Mouse (Mus musculus) natural killer cell, adult 2 months (primary cell): ENCODE measurements around the gene Erich3.

Experiments
- DNase-seq, 2 experiments: peaks; one replicate each; pipeline ENCODE4 v3.0.0; 2022; ENCODE audit warnings: low spot score in 2 of 2

Erich3 gene

DNA sequence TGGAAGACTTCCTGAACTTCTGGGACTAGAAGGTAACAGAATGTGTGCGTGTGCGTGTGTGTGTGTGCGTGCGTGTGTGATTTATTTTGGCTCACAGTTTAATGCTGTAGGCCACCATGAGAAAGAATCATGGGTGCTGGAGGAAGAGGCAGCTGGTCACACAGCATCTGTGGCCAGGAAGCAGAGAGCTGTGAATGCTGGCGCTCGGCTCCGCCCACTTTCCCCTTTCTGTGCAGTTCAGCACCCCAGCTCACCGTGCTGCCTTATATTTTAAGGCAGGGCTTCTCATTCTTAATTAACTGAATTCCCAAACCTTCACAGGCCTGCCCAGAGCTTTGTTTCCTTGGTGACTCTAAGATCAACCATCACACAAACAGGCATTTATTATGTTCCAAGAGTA lies 9.7 kb downstream of the Erich3 start:
- no peak for DNase-seq

DNA sequence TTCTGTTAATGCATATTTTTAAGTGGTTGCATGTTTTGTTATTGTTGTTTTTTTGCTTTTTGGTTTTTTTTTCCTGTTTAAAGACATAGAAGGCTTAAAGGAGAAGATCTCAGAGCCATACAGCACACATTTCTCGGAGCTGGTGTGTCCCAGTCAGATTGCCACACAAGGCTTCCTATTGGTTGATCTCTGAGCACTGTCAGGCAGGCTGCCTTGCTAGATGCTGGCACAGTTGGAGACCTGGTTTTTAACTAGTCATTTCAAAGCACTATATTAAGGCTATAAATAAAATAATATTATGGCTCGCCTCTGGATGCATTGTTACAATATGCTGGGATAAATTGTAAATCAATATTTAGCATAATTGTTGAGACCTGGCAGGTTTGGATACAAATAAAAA lies 18.9 kb downstream of the Erich3 start:
- no peak for DNase-seq

DNA sequence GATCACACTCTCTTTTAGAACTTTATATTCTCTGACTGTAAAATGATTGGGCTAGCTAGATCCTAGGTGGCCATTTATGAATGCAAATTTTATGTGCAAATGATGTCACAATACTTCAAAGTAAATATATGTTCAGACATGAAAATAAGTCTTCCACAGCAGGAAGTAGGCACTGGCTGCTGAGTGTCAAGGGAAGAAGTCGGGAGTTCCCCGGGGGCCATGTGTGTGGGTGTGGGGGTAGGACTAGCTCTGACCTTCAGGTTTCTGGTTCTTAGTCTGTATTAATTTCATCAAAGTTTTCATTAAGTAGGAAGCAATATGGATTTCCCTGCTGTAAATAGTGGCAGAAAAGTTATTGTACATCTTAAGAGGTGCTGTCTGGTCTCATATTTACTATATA lies 20.0 kb downstream of the Erich3 start:
- DNase-seq = no peak

DNA sequence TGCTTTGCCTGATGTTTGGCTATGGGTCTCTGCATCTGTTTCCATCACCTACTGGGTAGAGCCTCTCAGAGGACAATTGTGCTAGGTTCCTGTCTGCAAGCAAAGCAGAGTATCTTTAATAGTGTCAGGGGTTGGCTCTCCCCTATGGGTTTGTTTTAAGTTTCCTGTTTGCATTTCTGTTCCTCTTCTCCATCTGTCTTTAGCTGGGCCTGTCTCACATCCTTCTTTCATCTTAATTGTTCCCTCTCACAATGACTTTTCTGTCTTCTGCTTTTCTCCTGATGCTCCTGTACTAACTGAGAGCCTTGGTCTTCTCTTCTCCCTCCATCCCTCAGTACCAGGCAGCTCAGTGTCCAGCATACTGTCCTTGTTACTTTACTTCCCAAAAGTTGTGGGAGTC lies 26.6 kb downstream of the Erich3 start:
- DNase-seq = no peak

DNA sequence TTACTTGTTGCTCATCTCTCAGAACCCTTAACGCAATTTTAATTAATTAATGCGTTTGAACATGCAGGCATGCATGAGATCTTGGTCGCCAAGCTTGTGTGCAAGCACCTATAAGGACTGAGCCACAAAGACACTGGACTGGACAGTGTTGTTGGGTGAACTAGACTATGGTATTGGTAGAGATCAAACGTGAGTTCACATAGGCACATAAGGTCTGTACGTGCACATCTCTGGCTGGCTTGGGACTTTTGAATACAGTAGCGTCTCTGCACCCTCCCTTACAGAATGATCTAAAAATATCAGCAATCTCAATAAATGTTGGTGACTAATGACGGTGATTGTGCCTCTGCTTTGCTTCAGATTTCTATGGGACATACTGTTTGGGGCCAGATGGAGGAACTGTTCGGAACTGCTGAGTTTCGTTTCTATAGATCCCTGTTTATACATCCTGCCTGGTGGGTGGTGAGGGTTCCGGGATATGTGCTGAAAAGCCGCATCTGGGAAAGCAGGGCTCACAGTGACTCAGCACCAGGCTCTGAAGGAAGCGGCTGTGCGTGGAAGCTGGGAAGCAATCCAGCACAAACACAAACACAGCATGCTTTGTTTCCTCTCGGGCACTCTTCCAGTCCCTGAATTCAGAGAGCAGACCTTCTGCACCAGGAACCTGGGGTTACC lies 28.4 kb downstream of the Erich3 start:
- no peak for DNase-seq

DNA sequence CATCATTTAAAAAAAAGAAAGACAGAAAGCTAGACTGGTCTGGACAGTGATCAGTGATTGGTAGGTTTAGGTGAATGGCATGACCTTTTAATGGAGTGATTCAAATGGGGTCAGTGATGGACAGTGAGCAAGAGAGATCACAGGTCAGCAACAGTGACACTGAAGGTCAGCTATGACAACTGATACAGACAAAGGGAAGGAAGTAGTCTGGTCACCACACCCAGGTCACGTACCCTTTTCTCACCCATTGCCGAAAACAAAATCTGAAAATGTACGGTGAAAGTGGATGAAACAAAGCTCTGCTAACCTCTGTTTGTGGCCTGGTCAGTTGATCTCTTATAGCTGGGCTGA lies 28.9 kb downstream of the Erich3 start:
- DNase-seq = no peak

DNA sequence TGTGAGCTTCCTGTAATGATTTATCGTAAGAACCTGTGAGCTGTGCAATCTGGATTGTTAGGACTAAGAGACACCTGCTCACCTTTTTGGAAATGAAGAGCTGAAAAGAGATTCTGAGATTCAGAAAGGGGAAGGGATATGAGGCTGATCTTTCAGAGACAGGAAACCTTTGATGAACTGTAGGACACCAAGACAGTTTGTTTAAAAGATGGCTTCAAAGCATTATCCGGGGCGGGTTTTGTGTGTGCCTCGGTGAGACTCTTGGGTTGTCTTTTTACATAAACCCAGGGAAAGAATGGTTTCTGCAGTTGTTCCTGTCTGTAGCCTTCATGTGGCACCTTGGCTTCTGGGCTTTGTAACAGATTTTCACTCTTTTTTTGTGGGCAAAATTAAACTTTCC lies 30.2 kb downstream of the Erich3 start:
- no peak for DNase-seq

DNA sequence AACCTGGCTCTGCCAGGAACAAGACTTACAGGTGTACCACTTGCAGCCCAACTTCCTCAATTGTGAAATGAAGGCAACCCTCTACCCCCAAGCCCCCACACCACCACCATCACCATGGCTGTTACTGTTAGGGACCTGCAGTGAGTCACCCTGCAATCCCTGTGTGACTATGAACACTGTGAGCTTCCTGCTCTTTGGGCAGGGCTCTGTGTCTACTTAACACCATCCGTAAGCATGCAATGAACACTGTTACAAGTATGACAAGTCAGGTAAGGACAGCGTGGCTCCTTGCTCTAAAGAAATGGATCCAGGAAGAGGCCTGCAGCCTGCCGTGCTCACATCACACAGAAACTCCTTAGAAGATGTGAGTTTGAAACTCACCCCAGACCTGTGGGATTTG lies 33.0 kb downstream of the Erich3 start:
- DNase-seq = no peak

DNA sequence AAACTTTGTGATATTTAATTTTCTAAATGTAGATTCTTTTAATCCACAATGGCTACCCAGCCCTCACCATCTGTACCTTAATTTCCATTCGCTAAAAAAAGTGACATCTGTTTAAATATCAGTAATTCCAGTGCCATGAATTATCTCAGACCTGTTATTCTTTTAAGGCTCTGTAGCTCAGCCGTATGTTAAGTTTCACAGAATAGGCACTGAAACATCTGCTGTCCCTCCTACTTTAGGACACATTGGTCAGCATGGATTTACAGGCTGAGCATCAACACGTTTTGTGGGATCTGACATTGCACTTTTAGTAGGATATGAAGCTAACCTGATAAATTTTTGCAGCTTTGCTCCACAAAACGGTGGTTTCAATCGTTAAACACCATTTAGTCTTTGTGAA lies 35.2 kb downstream of the Erich3 start:
- DNase-seq = no peak

DNA sequence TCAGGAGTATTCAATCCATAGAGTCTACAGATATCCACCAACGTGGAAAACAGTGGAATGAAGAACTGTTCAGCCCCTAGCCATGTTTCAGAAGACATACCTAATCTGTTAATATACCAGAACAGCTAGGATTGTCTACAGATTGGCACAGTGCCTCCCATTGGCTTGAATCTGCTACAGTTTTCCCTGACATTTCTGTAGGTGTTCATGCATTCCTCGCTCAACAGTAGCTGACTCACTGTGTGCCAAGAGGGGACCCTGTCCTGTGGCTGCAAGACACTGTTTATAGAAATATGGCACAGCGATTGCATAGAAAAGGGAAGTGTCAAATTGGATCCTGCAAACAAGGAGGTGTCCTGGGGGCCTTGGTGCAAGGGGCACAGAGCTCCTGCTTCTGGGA lies 36.6 kb downstream of the Erich3 start:
- no peak for DNase-seq

DNA sequence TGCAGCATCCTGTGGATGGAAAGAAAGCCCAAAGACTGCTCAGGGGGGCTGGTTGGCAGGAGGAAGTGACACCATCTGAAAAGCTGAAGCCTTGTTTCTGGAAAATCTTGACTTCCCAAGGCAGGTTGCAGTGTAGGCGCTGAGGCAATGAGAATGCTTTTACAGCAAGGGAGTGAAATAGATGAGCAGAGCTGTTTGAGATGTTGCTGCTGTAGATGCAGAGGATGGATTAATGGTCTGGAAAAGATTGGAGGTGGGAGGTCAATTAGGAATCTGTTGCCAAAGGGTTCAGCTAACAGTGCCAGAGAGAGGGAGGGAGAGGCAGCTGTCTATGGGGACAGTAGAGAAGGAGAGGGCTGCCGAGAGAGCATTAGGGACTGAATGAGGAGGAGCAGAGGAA lies 37.1 kb downstream of the Erich3 start:
- no peak for DNase-seq

DNA sequence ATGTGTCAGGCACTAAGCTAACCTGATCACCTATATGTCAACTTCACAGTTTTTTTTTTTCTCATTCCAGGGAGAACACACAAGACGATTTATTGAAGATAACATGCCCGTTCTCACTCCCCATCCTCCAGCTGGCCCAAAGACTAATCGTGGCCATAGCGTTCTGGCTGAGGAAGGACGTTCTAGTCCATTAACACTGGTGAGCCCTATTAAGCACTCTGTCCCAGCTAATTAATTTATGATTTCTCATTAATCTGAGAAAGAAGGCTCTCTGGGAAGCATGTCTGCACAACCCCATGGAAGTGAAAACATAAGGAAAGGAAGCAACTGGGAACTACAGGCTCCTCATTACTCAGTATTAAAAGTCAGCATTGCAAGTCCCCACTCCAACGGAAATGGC lies 41.1 kb downstream of the Erich3 start:
- no peak for DNase-seq

DNA sequence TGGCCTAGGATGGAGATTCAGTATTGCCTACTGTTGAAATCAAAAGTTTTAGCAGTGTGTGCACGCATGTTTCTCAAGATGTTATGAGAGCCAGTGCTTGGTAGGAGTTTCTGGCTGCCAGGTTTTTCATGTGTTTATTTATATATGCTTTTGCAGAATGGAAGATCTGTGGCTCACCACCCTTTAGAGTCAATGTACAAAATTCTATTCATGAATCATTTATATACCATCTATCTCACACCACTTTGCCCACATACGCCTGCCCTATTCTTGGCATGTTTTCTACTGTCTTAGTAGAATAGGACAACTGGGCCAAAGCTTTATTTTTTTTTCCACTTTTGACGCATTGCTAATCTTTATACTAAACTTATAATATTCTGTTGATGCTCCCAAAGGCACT lies 44.5 kb downstream of the Erich3 start:
- DNase-seq = no peak

DNA sequence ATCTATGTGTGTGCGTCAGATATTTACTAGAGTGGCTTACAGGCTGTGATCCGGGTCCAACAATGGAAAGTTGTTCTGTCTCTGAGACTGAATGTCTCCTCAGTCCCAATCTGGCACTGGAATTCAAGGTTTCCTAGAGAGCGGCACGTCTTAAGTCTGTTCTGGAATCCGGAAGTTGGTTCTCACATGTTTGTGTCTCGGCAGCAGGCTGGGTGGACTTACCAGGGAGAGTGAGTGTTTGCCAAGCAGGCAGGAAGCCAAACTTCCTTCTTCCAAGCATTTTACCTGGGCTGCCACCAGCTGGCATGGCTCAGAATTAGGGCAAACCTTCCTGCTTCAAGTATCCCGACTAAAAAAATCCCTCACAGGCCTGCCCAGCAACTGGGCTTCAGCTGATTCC lies 59.5 kb downstream of the Erich3 start:
- DNase-seq = no peak

DNA sequence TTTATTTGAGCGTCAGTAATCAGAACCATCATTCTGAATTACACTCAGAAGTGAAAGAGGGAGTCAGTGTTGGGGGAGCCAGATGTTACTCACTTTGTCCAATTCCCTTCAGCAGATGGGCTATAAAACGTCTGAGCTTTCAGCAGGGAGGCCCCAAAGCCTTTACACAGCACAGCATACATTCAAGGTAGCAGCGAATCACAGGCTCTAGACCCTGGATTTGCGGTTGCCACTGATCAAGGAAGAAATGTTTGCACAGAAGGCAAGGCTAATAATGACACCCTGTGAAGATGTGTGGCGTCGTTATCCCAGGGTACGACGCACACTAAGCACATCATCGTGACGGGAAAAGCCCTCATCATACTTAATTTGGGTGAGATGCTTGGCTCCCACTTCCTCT lies 67.8 kb downstream of the Erich3 start:
- no peak for DNase-seq

DNA sequence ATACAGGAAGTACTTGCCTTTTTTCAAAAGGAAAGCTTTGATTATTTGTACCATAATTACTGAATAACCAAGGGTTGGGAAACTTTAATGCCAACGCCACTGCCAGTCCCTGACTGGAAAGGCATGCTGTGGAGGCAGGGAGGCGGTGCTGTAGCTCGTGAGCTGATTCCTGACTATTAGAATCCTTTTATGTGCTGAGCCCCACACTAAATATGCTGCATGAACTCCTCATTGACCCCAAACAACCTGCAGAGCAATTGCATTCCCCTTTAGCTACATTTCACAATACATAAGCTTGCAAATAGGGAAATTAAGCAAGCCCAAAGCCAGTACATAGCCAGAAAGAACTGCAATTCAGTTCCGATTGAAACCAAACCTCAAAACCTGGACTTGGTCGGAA lies 77.8 kb downstream of the Erich3 start:
- DNase-seq = no peak

DNA sequence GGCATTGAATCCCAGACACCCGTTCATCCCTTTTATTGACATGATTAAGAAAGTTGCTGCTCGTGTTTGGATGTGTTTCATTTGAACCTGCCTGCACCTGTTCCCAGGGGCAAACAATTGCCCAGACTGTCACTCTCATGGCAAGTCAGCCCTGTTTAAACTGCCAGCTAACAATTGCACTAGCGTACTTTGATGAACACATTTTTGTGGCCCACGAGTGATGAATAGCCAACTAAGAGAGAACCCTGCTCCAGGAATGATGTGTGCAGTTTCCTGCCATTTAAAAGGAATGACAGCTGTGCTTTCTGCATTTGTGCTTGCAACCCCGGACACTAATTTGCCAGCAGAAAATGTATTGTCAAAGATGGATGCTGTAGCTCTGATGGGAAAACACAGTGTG lies 79.3 kb downstream of the Erich3 start:
- DNase-seq = no peak

DNA sequence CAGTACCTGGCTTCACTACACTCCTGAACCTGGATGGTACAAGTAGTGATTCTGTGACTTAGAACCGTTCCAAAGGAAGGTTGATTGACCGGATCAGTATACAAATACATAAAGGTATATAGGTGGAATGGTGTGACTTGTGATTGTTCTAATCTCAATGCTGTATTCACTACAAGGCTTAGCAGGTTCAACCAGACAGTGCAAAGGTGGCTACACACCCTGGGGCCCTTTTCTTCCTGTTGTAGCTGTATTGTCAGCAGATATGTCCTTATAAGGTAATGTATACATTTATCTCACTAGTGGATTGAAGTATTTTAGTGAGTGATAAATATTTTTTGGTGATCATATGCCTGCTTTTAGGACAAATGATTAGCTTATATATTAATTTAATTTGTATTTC lies 80.7 kb downstream of the Erich3 start:
- no peak for DNase-seq

DNA sequence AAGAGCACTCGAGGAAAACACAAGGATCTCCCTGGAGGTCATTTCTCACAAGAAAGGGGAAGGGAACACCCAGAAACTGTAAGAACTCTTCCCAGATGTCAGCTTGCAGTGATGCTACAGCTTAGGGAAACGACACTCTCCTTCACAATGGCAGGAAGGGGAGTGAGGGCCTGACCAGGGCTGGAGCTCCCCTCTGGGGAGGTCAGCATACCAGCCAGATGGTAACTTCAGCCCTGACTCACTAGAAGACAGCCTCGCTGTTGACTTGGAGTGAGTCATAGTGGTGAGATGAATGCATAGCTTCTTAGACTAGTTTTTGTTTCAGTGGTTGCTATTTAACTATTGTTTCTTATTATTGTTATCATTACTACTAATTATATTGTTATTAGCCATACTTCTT lies 90.8 kb downstream of the Erich3 start:
- DNase-seq = no peak

DNA sequence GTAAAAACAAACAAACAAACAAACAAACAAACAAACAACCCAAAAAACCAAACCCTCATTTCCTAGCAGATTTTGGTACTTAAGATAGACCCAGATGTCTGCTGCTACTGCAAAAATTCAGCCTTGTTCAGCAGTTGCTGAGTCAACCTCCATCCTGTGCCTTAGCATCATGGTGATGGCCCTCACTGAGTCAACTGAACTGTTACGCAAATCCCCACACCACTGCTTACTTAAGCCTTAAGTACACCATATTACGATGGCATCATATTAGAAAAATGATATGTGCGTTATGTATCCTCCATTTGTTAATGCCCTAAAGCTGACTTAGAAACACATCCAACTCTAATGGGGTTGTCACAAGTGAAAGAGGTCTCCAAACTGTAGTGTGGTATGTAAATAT lies 91.6 kb downstream of the Erich3 start:
- DNase-seq = no peak

DNA sequence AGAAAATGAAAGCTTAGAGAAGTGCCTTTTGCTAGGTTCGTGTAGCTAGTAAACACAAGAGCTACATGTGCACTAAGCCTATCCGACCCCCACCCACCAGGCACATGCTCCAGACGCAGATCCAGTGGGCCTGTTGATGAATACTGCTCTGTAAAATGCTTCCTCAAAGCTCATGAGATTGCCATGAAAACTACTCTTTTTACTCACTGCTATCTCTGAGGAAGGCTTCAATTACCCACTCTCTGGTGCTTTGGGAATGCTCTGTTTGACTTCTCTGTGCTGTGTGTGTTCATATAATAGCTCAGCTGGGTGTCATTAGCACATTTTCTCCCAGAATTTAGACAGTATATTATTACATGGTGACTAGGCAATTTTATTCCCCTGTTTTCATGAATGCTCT lies 94.4 kb downstream of the Erich3 start:
- DNase-seq = no peak

DNA sequence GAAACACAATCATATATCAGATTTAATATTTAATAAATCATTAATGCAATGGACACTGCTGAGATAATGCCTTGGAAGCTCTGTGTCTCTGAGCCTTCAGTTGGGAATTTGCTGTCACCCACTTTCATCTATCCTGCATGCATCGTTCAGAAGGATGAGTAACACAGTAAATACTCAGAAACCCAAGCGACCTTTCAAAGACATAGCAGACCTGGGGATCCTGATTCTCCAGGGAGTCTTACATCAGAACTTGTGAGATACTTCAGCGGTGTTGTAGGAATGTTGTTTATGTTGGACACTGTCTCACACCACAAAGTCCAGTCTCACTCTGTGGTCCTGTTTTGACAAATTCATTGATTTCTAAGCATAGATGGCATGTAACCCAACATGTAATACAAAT lies 97.4 kb downstream of the Erich3 start:
- DNase-seq = no peak

DNA sequence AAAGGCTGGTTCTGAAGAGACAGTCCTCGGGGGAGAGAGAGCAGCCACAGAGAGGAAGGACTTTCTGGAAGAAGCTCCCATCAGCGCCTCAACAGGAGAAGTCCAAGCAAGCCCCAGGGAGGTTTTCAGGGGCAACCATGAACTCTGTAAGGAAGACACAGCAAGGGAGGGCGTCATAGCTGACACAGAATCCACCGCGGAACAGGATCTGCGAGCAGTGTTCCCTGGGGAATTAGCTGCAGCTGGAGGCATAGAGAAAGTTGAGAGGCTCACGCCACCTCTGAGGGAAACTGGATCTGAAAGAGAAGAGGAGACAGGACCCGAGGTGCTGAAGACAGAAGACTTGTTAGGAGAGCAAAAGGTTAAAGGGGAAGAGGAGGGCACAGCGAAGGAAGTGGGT lies 99.7 kb downstream of the Erich3 start:
- no peak for DNase-seq

DNA sequence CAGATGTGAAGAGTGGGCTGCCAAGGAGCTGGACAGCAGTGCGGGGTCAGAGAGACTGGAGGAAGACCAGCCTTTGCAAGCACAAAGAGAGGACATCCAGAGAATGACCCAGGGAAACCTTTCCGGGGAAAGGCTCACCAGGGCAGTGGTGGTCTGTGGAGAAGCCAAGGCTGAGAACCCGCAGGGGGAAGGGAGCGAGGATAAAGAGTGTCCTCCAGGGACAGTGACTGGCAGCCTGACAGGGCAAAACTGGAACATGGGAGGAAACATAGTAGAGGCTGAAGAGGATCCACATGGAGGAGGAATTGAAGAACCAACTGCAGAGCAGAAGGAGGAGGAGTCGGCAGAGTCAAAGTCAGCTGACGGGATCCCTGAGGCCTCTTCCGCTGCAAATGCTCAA lies 100.5 kb downstream of the Erich3 start:
- DNase-seq = no peak

DNA sequence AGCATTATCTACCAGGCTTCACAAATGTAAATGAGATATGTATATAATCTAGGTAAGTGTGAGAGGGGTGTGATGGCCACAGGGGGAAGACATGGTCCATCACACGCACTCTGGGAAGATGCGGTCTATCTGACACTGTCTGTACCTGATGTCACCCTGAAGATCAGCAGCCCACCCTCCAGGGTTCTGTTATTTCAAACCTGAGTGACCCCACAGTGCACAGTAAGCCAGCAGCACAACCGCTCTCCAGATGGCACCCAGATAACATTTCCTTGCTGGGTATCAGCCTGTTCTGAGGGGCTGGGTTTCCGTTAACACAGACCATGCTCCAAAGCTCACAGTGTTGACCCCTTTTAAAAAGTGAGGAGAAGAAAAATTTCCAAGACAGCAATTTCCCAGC lies 102.7 kb downstream of the Erich3 start:
- DNase-seq = no peak
